Mouse (Mus musculus): ENCODE data around the gene Frmd4a. TPM values are rescaled to one million over a fixed set of nuclear protein-coding genes. Genes with fewer than 3 reads are reported as not detected.

Gene Frmd4a
- polyA plus RNA-seq, 1 experiment from 2014 or later = 35.9 TPM

DNA sequence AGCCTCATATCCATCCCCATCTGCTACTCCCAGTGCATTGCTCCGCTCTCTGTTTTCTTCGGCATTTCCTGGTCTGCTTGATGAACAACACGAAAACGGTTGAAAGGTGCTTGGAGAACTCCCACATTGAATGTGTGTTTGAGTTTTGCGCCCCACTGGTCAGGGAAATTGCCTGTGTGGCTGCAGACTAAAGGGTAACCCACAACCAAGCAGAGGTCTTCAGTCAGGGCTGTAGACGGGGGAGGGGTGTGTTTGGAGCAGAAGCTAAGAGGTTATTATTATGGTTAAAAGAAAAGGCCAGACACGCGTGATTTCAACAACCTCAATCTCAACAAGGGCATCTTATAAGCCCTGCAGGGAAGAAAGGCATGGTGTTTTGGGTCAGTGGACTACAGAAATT, 167.5 kb downstream of the Frmd4a start:
- H3K4me1 ChIP-seq = peaks cover 10% of the 10 kb centered on the region
- no peak overlapping the region for H3K9ac ChIP-seq
- no peaks in the 10 kb centered on the region for H3K27me3 ChIP-seq
- no peaks in the 10 kb centered on the region for H3K9me3 ChIP-seq (replicated peaks)
- WGBS = 53% methylated on average over 8 of the region's 8 CpGs
- no peak overlapping the region for H3K4me3 ChIP-seq (replicated peaks)
- H3K36me3 ChIP-seq = no peaks in the 10 kb centered on the region
- peak; percentile 75 for ATAC-seq (replicated peaks; ENCODE audit: low FRiP score)
- peak overlapping the region; percentile 41 for H3K27ac ChIP-seq
- 0 out of 2 replicates have a peak overlapping the region, but pooled peaks have one; percentile 19 for H3K4me2 ChIP-seq

DNA sequence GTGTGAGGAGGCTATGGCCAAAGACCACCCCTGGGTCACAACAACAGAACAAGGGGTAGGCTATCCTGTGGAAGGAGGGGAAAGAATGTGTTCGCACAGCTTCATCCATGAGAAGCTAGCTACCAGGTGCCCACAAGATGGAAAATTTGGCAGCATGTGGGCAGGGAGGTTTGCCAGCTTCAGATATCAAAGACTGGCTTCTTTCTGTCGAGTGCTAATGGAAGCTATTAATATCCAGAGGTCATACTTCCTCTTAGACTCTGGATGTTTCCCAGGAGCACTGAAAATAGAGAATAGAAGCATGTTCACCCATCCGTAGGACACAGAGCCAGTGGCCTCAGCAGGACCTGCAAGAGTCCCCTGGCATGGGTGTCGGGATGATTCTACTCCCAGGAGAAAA, 170.0 kb downstream of the Frmd4a start:
- Histone ChIP-seq H3K9me3 (replicated peaks) (no peaks in the 10 kb centered on the region), H3K9ac (no peak overlapping the region), H3K36me3 (no peaks in the 10 kb centered on the region), H3K27ac (no peak overlapping the region), H3K27me3 (no peaks in the 10 kb centered on the region), H3K4me2 (no peak overlapping the region), H3K4me1 (peaks cover 10% of the 10 kb centered on the region), H3K4me3 (replicated peaks) (no peak overlapping the region)
- no peak for ATAC-seq (replicated peaks; ENCODE audit: low FRiP score)
- 51% methylated on average over 4 of the region's 4 CpGs for WGBS

DNA sequence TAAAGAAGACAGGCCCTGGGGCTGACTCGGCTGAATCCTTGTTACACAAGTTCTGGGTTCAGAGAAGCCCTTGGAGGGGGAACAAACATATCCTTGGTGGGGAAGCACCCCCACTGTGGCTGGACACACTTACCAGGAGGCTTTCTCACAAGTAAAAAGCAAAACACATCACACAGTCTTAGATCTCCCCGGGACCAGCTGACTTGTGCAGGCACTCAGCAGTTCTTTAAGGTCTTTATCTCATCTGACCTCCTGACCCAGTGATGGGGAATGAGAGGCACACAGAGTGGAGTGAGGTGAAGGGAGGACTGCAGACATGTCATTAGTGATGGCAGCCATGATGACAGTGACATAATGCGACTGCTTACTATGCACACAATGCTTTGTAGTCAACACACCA, 170.8 kb downstream of the Frmd4a start:
- ATAC-seq (replicated peaks; ENCODE audit: low FRiP score) = no peak
- Histone ChIP-seq H3K4me2 (no peak overlapping the region), H3K4me3 (replicated peaks) (no peak overlapping the region), H3K9ac (no peak overlapping the region), H3K27me3 (no peaks in the 10 kb centered on the region), H3K36me3 (no peaks in the 10 kb centered on the region), H3K27ac (no peak overlapping the region), H3K4me1 (peaks cover 10% of the 10 kb centered on the region), H3K9me3 (replicated peaks) (no peaks in the 10 kb centered on the region)
- 52% methylated on average over 3 of the region's 3 CpGs for WGBS

DNA sequence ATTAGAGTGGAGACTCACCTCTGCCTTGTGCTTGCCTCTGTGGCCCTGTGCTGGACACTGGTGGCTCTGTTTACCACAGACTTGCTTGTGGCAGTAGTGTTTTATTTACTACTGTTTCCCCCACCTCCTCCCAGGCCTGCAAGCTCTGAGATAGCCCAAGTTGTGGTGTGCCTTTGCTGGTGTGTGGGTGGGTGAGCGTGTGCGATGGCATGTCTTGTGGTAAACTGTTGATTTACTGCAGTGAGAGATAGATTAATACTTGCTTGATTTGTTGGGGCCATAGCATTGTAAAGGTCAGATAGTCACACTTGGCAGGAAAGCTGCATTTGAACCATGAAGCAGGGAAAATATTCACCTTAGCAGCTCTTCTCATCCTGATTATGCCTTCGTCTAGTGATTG, 172.8 kb downstream of the Frmd4a start:
- 58% methylated on average over 3 of the region's 3 CpGs for WGBS
- H3K27me3 ChIP-seq = no peaks in the 10 kb centered on the region
- H3K27ac ChIP-seq = no peak overlapping the region
- no peaks in the 10 kb centered on the region for H3K36me3 ChIP-seq
- ATAC-seq (replicated peaks; ENCODE audit: low FRiP score) = no peak
- H3K9me3 ChIP-seq (replicated peaks) = no peaks in the 10 kb centered on the region
- H3K4me3 ChIP-seq (replicated peaks) = no peak overlapping the region
- no peak overlapping the region for H3K9ac ChIP-seq
- H3K4me1 ChIP-seq = peaks cover 7% of the 10 kb centered on the region
- no peak overlapping the region for H3K4me2 ChIP-seq

DNA sequence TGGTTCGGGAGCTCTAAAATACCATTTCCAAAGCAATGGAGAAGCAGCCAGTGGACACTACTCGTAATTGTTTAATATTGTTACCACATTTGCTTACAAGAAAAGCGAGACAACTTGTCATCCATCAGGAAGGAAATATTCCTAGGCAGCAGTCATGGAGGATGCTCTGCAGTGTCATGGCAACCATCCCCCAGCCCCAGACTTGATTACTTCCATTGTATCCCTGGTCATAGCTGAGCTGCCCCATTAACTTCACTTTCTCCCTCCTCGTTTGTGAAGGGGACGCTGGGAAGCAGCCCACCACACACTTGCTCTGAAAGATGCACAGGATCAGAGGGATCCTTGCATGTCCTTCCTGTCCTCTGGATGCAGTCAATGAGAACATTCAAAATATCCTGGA, 173.5 kb downstream of the Frmd4a start:
- WGBS = 60% methylated on average over 5 of the region's 5 CpGs
- Histone ChIP-seq H3K9me3 (replicated peaks) (no peaks in the 10 kb centered on the region), H3K4me3 (replicated peaks) (no peak overlapping the region), H3K27ac (no peak overlapping the region), H3K9ac (no peak overlapping the region), H3K4me1 (peaks cover 4% of the 10 kb centered on the region; the same call in 1 of the 2 replicates), H3K36me3 (no peaks in the 10 kb centered on the region), H3K4me2 (no peak overlapping the region), H3K27me3 (no peaks in the 10 kb centered on the region)
- ATAC-seq (replicated peaks; ENCODE audit: low FRiP score) = no peak

DNA sequence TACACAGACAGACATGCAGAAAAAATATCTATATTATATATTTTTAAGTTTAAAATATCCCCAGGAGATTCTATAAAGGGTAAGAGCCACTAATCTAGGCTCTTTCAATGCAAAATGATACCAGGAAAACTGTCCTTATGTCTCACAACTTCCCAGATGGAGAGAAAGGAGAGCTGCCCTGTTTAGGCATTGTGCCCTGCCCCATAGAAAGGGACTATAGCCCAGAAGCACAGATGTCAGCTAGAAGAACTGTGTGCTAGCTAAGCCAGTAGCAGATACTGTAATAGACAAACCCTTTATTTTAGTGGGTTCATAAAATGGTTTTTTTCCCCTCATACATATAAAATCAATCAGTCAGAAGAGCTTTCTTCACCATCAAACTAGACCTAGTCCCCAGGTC, 175.7 kb downstream of the Frmd4a start:
- Histone ChIP-seq H3K9ac (no peak overlapping the region), H3K27ac (no peak overlapping the region)

DNA sequence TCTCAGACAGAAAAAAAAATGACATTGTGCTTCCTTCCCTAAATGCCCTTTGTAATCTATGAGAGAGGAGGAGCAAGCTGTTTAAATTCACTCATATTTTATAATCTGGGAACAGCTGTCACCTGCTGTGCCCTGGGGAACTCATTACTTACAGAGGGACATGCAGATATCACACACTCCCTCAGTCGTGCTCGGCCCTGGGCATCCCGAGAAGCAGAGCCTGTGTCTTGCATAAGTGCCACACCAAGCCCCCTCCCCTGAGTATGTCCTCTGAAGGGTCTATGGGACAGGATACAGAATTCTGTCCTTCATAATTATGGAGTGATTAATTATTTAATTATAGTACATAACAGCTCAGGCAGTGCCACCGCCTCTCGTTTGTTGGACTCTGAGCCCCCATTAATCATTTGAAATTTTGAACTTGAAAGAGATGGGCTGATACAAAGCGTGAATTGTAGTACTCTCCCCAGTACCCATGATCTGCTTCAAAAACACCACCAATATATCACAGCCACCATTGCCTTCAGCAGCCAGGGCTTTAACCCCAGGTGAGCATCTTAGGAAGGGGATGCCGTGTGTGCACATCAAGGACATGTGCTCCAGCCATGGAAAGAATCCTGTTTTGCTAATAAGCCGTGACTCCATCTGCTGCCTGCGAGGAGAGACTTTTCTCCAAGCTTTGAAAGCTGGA, 177.0 kb downstream of the Frmd4a start:
- ATAC-seq (replicated peaks; ENCODE audit: low FRiP score) = no peak
- no peak overlapping the region for H3K9ac ChIP-seq
- H3K27me3 ChIP-seq = no peaks in the 10 kb centered on the region
- H3K4me2 ChIP-seq = no peak overlapping the region
- 69% methylated on average over 9 of the region's 9 CpGs for WGBS
- no peak overlapping the region for H3K4me3 ChIP-seq (replicated peaks)
- no peaks in the 10 kb centered on the region for H3K4me1 ChIP-seq
- no peaks in the 10 kb centered on the region for H3K9me3 ChIP-seq (replicated peaks)
- no peak overlapping the region for H3K27ac ChIP-seq
- no peaks in the 10 kb centered on the region for H3K36me3 ChIP-seq

More for the DNA sequence above, 175.7 kb downstream of the Frmd4a start:
- Histone ChIP-seq H3K27me3 (no peaks in the 10 kb centered on the region), H3K4me1 (no peaks in the 10 kb centered on the region), H3K4me2 (no peak overlapping the region), H3K9me3 (replicated peaks) (no peaks in the 10 kb centered on the region), H3K36me3 (no peaks in the 10 kb centered on the region), H3K4me3 (replicated peaks) (no peak overlapping the region)
- ATAC-seq (replicated peaks; ENCODE audit: low FRiP score) = no peak

DNA sequence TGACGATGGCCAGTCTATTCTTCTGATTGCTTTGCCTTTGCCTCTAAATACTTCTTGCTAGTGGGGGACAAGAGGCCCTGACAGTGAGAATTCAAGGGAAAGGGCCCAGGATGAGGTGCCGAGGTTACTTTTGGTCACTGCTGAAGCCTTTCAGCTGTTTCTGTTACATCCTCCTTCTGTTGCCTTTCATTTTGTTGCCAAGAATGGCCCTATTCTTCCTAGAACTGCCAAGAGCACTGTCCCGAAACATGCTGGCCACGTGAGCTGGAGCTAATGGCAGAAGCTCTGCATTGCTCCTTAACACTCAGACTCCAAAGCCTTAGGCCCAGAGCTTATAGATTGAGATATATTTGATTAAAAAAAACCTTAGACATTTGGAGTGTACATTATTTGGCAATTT, 178.5 kb downstream of the Frmd4a start:
- Histone ChIP-seq H3K27ac (no peak overlapping the region), H3K4me1 (no peaks in the 10 kb centered on the region), H3K4me2 (no peak overlapping the region), H3K9ac (no peak overlapping the region), H3K4me3 (replicated peaks) (no peak overlapping the region), H3K27me3 (no peaks in the 10 kb centered on the region), H3K9me3 (replicated peaks) (no peaks in the 10 kb centered on the region), H3K36me3 (no peaks in the 10 kb centered on the region)
- ATAC-seq (replicated peaks; ENCODE audit: low FRiP score) = no peak
- 78% methylated on average over 4 of the region's 4 CpGs for WGBS

DNA sequence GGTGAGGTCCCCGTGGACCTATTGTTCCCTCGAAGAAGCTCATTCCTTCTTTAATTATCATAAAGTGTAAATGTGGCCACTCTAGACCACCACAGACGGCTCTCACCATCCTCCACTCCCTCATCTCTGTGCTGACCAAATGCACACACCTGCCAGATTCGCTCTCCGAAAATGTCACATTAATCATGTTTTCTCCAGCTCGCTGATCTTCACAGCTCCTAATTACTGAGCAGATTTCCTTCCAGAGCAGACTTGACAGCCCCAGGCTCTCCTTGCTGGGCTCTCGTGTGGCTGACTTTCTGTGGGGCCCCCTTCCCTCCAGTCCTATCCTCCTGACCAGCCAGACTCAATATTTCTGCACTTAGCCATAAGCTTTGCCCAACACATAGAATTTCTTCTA, 191.7 kb downstream of the Frmd4a start:
- Histone ChIP-seq H3K36me3 (no peaks in the 10 kb centered on the region), H3K27me3 (no peaks in the 10 kb centered on the region), H3K27ac (no peak overlapping the region), H3K9ac (no peak overlapping the region), H3K9me3 (replicated peaks) (no peaks in the 10 kb centered on the region), H3K4me1 (peaks cover 6% of the 10 kb centered on the region), H3K4me2 (no peak overlapping the region), H3K4me3 (replicated peaks) (no peak overlapping the region)
- no peak for ATAC-seq (replicated peaks; ENCODE audit: low FRiP score)
- WGBS = 36% methylated on average over 7 of the region's 7 CpGs

DNA sequence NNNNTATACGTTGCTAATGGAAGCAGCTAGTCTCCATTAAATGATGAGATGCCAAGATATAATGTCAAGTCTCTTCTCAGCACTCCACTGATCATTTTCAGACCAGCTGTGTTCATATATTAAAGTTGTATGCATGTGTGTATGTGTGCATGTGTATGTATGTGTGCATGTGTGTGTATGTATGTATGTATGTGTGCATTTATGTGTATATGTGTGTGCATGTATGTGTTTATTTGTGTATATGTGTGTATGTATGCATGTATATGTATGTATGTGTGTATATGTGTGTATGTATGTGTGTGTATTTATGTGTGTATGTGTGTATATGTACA, 204.9 kb downstream of the Frmd4a start:
- Histone ChIP-seq H3K27ac (no peak overlapping the region), H3K4me2 (no peak overlapping the region), H3K9ac (no peak overlapping the region), H3K27me3 (no peaks in the 10 kb centered on the region), H3K4me3 (replicated peaks) (no peak overlapping the region), H3K4me1 (peaks cover 15% of the 10 kb centered on the region), H3K36me3 (no peaks in the 10 kb centered on the region), H3K9me3 (replicated peaks) (no peaks in the 10 kb centered on the region)
- 4% methylated on average over 1 of the region's 1 CpGs for WGBS
- ATAC-seq (replicated peaks; ENCODE audit: low FRiP score) = no peak

DNA sequence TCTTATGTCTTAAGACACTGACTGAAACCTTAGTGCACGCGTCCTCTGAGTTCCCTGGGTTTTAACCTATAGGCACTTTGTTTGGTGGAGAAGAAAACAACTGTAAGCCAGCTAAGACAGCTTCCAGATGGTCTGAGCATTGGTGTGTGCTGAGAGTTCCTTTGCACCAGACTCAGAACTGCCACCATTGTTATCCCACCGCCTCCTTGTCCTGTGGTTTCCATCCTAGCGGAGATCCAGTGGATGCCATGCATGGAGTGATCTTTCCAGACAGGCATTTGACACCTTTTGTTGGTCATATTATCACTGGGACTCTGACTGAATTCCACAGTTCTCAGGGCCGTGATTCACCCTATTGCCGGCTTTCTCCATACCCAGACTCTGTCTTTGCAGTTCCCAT, 205.8 kb downstream of the Frmd4a start:
- Histone ChIP-seq H3K9ac (no peak overlapping the region), H3K4me1 (peaks cover 16% of the 10 kb centered on the region), H3K4me3 (replicated peaks) (no peak overlapping the region), H3K27me3 (no peaks in the 10 kb centered on the region), H3K27ac (no peak overlapping the region), H3K4me2 (no peak overlapping the region), H3K9me3 (replicated peaks) (no peaks in the 10 kb centered on the region), H3K36me3 (no peaks in the 10 kb centered on the region)
- ATAC-seq (replicated peaks; ENCODE audit: low FRiP score) = no peak
- WGBS = 91% methylated on average over 6 of the region's 6 CpGs

DNA sequence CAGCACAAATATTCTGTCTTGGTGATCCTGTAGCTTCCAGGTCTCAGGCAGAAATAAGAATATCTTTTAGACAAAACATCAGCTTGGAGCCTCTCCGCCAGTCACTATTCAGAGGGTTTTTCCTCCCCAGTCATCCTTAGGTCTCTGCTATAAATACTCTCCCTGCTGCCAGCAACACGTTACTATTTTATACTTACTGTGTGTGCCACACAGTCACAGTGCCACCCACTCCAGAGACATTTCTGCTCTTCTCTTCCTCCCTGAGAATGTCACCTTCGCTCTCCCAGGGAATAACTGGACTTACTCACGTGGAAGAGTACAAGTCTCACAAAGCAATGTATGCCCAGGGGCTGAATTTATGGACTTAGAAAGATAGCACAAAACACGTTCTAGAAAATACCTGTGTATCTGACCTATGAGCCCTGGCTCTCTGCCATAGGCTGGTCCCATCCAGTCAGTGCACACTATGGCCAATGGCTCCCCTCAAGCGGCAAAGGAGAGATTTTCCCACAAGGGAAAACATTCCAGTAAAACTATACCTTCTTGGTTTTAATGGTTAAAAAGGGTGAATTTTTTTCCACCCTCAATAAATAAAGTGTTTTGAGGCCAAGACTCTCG, 209.5 kb downstream of the Frmd4a start:
- 70% methylated on average over 7 of the region's 7 CpGs for WGBS
- no peaks in the 10 kb centered on the region; the same call in 1 of the 2 replicates for H3K27me3 ChIP-seq
- no peak for ATAC-seq (replicated peaks; ENCODE audit: low FRiP score)
- no peak overlapping the region for H3K4me3 ChIP-seq (replicated peaks)
- peaks cover 9% of the 10 kb centered on the region for H3K4me1 ChIP-seq
- H3K4me2 ChIP-seq = no peak overlapping the region
- no peaks in the 10 kb centered on the region for H3K9me3 ChIP-seq (replicated peaks)
- H3K9ac ChIP-seq = no peak overlapping the region
- no peak overlapping the region for H3K27ac ChIP-seq
- no peaks in the 10 kb centered on the region for H3K36me3 ChIP-seq

DNA sequence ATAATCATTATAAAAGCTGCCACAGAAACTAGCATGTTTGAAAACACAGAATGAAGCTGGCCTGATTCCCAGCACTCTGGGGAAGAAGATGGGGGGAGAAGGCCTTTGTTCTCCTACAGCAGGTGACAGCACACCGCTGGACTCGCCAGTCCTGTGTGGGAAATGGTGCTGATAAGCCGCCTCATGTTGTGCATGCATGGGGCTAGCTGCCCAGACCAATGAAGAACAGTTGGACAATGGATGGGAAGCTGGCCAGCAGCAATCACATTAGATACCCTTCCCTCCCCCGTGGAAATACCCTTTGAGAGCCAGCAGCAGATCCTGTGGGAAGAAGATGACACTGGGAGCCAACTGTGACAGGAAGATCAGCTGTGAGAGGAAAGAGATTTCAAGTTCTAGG, 210.0 kb downstream of the Frmd4a start:
- Histone ChIP-seq H3K36me3 (no peaks in the 10 kb centered on the region), H3K27ac (no peak overlapping the region), H3K27me3 (no peaks in the 10 kb centered on the region; the same call in 1 of the 2 replicates), H3K4me1 (peaks cover 6% of the 10 kb centered on the region), H3K4me2 (no peak overlapping the region), H3K9me3 (replicated peaks) (no peaks in the 10 kb centered on the region), H3K9ac (no peak overlapping the region), H3K4me3 (replicated peaks) (no peak overlapping the region)
- whole genome bisulfite sequencing = 42% methylated on average over 4 of the region's 4 CpGs
- ATAC-seq (replicated peaks; ENCODE audit: low FRiP score) = no peak
